Mouse (Mus musculus) neural tube, embryonic 11.5 days (tissue): ENCODE data around the gene Abhd14b. TPM values are rescaled to one million over a fixed set of nuclear protein-coding genes. Genes with fewer than 3 reads are reported as not detected.

ENCODE experiments used
- ATAC-seq: fragments of 200-750 bp; cut with Nextera tagmentation; 2 replicates; pipeline ENCODE4 v1.8.0; 2017; ENCODE audit warnings: moderate number of reproducible peaks, mild to moderate bottlenecking, moderate TSS enrichment, moderate library complexity; ENCODE audit not compliant: insufficient read depth, low FRiP score, low TSS enrichment
- DNase-seq: peaks from one replicate; pipeline ENCODE4 v3.0.0-alpha.2; 2015; ENCODE audit warnings: low spot score
- H3K27ac ChIP-seq: fragments of 300-500 bp; sonication (generic); 2 replicates; pipeline ENCODE4 v1.5.1; 2014; ENCODE audit warnings: low read depth, mild to moderate bottlenecking, low read length
- H3K27me3 ChIP-seq: fragments of 300-500 bp; sonication (generic); 2 replicates; pipeline ENCODE4 v1.6.1; 2014; ENCODE audit warnings: mild to moderate bottlenecking, low read length, mixed read lengths; ENCODE audit not compliant: control insufficient read depth, insufficient read depth
- H3K36me3 ChIP-seq: fragments of 300-500 bp; sonication (generic); 2 replicates; pipeline ENCODE4 v1.6.1; 2014; ENCODE audit warnings: mild to moderate bottlenecking, low read length, moderate library complexity, mixed read lengths; ENCODE audit not compliant: control insufficient read depth, insufficient read depth
- H3K4me1 ChIP-seq: fragments of 300-500 bp; sonication (generic); 2 replicates; pipeline ENCODE4 v1.6.1; 2014; ENCODE audit warnings: low read length, mixed read lengths; ENCODE audit not compliant: control insufficient read depth, insufficient read depth
- H3K4me2 ChIP-seq: fragments of 300-500 bp; sonication (generic); 2 replicates; pipeline ENCODE4 v1.6.1; 2014; ENCODE audit warnings: low read depth, mild to moderate bottlenecking, moderate library complexity
- H3K4me3 ChIP-seq: fragments of 300-500 bp; sonication (generic); 2 replicates; pipeline ENCODE4 v1.5.1; 2014; ENCODE audit warnings: low read depth, low read length
- H3K9ac ChIP-seq: fragments of 300-500 bp; sonication (generic); 2 replicates; pipeline ENCODE4 v1.6.1; 2014; ENCODE audit warnings: mild to moderate bottlenecking, low read length
- H3K9me3 ChIP-seq: fragments of 300-500 bp; sonication (generic); 2 replicates; pipeline ENCODE4 v1.6.1; 2016; ENCODE audit warnings: low read length; ENCODE audit not compliant: control insufficient read depth
- WGBS: fragments of 180-500 bp; shearing (Covaris S2); extraction: QIAGEN DNeasy Blood & Tissue Kit; methylation state at CpG from one replicate; pipeline ENCODE4 v1.1.7; 2014; 5-methylcytosine and 5-hydroxymethylcytosine counted together
- polyA plus RNA-seq: library from polyadenylated mRNA; unstranded; fragments of >200 nt; fragmentation: Nextera tagmentation; extraction: Ambion mirVana; gene quantifications from 2 replicates; pipeline ENCODE4 v1.2.1, GENCODE M21; 2014

The Abhd14b gene
- polyA plus RNA-seq, 1 experiment from 2014 or later: 7.3 TPM

- Histone ChIP-seq H3K4me3 (no peak overlapping the region), H3K27me3 (peaks cover 2% of the 10 kb centered on the region; the same call in 1 of the 2 replicates), H3K9me3 (no peaks in the 10 kb centered on the region), H3K27ac (no peak overlapping the region), H3K36me3 (peaks cover 19% of the 10 kb centered on the region), H3K4me1 (peaks cover 52% of the 10 kb centered on the region), H3K9ac (no peak overlapping the region), H3K4me2 (no peak overlapping the region)
- DNase-seq: no peak
- 79% methylated on average over 18 of the region's 18 CpGs for WGBS
- ATAC-seq: no peak
Measured at GRCm38 (mm10) chr9:106460401-106461025, 13.3 kb downstream of the Abhd14b start.

DNA sequence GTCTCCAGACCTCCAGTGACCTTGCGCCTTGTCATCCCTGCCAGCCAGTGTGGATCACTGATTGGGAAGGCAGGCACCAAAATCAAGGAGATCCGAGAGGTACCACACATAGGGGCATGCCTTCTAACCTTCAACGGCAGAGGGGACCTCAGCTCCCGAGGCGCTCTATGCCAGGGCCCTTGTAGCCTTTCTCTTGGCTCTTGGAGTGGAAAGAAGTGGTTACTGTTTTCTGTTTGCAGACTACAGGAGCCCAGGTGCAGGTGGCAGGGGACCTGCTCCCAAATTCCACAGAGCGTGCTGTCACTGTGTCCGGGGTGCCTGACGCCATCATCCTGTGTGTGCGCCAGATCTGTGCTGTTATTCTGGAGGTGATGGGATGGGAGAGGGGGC lies 13.8 kb downstream of the Abhd14b start:
- peaks cover 19% of the 10 kb centered on the region for H3K36me3 ChIP-seq
- peaks cover 51% of the 10 kb centered on the region for H3K4me1 ChIP-seq
- ATAC-seq: no peak
- DNase-seq: no peak
- no peak overlapping the region for H3K4me2 ChIP-seq
- no peak overlapping the region for H3K4me3 ChIP-seq
- no peak overlapping the region for H3K27ac ChIP-seq
- WGBS: 90% methylated on average over 9 of the region's 9 CpGs
- H3K9ac ChIP-seq: no peak overlapping the region
- H3K27me3 ChIP-seq: peaks cover 2% of the 10 kb centered on the region; the same call in 1 of the 2 replicates
- no peaks in the 10 kb centered on the region for H3K9me3 ChIP-seq

GRCm38 (mm10) chr9:106461641-106462429 lies 14.6 kb downstream of the Abhd14b start:
- H3K4me3 ChIP-seq: no peak overlapping the region; the same call in 1 of the 2 replicates
- no peak overlapping the region for H3K4me2 ChIP-seq
- H3K9ac ChIP-seq: no peak overlapping the region
- no peak for ATAC-seq
- 85% methylated on average over 16 of the region's 16 CpGs for WGBS
- H3K27me3 ChIP-seq: peaks cover 2% of the 10 kb centered on the region; the same call in 1 of the 2 replicates
- peaks cover 43% of the 10 kb centered on the region for H3K4me1 ChIP-seq
- H3K27ac ChIP-seq: no peak overlapping the region
- no peak for DNase-seq
- H3K36me3 ChIP-seq: peaks cover 19% of the 10 kb centered on the region
- H3K9me3 ChIP-seq: no peaks in the 10 kb centered on the region

DNA sequence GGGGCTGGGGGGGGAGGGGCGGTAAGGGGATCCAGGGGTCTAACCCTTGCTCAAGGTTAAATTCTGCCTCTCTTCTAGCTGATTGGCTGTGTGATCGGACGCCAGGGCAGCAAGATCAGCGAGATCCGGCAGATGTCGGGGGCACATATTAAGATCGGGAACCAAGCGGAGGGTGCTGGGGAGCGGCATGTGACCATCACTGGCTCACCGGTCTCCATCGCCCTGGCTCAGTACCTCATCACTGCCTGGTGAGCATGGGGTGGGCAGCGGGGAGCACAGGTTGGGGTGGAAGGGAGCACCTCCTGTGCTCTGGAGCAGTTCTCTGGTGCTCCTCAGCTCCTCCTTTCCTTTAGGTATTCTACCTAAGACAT lies 15.2 kb downstream of the Abhd14b start:
- no peak for DNase-seq
- WGBS: 94% methylated on average over 12 of the region's 12 CpGs
- H3K27me3 ChIP-seq: peaks cover 2% of the 10 kb centered on the region; the same call in 1 of the 2 replicates
- no peak overlapping the region for H3K4me2 ChIP-seq
- peaks cover 19% of the 10 kb centered on the region for H3K36me3 ChIP-seq
- H3K9ac ChIP-seq: no peak overlapping the region
- no peaks in the 10 kb centered on the region for H3K9me3 ChIP-seq
- ATAC-seq: no peak
- peaks cover 37% of the 10 kb centered on the region for H3K4me1 ChIP-seq
- no peak overlapping the region for H3K27ac ChIP-seq
- H3K4me3 ChIP-seq: peak overlapping the region; percentile 2; the same call in 1 of the 2 replicates

GRCm38 (mm10) chr9:106463122-106464063 lies 16.1 kb downstream of the Abhd14b start:
- Histone ChIP-seq H3K27me3 (peaks cover 2% of the 10 kb centered on the region; the same call in 1 of the 2 replicates), H3K4me1 (peaks cover 28% of the 10 kb centered on the region), H3K4me2 (no peak overlapping the region), H3K4me3 (no peak overlapping the region), H3K9me3 (no peaks in the 10 kb centered on the region), H3K9ac (no peak overlapping the region), H3K36me3 (peaks cover 19% of the 10 kb centered on the region), H3K27ac (no peak overlapping the region)
- WGBS: 86% methylated on average over 20 of the region's 21 CpGs
- ATAC-seq (no peak), DNase-seq (no peak)

DNA sequence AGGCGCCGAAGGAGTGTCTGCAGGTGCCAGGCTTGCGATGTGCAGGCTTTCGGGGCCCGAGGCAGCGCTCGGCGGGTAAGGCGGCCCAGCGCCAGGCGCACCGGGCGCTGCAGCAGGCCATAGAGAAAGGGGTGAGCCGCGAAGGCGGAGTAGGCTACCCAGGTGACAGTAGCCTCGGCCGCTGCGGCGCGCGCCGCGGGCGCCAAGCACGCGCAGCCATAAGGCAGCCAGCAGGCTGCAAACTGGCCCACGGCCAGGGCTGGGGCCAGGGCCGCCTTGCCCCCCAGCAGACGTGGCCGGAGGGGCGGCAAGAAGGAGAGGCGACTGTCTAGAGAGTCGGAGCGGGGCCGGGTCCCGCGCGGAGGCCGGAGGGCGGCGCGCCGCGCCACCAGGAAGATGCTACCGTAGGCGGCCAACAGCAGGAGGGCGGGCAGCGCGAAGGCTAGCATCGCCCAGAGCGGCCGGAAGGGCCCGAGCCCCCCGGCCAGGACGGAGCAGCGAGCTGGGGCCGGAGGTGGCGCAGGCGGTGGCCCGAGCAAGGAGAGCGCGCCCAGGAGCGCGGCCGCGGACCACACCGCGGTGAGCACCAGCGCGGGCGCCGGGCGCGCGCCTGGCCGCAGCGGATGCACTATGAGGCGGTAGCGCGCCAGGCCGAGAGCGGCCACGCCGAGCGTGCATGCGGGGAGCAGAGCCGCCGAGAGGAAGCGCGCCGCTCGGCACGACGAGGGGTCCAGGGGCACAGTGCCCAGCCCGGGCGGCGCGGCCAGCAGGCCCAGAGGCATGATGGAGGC lies 17.7 kb downstream of the Abhd14b start:
- H3K9ac ChIP-seq: peak overlapping the region; percentile 63
- H3K4me3 ChIP-seq: peak overlapping the region; percentile 43
- H3K36me3 ChIP-seq: peaks cover 19% of the 10 kb centered on the region
- DNase-seq: peak; percentile 81
- H3K4me1 ChIP-seq: peaks cover 23% of the 10 kb centered on the region
- no peaks in the 10 kb centered on the region for H3K9me3 ChIP-seq
- peak; percentile 54 for ATAC-seq
- peak overlapping the region; percentile 62 for H3K27ac ChIP-seq
- peaks cover 2% of the 10 kb centered on the region; the same call in 1 of the 2 replicates for H3K27me3 ChIP-seq
- peak overlapping the region; percentile 93 for H3K4me2 ChIP-seq
- 1% methylated on average over 98 of the region's 99 CpGs for WGBS

DNA sequence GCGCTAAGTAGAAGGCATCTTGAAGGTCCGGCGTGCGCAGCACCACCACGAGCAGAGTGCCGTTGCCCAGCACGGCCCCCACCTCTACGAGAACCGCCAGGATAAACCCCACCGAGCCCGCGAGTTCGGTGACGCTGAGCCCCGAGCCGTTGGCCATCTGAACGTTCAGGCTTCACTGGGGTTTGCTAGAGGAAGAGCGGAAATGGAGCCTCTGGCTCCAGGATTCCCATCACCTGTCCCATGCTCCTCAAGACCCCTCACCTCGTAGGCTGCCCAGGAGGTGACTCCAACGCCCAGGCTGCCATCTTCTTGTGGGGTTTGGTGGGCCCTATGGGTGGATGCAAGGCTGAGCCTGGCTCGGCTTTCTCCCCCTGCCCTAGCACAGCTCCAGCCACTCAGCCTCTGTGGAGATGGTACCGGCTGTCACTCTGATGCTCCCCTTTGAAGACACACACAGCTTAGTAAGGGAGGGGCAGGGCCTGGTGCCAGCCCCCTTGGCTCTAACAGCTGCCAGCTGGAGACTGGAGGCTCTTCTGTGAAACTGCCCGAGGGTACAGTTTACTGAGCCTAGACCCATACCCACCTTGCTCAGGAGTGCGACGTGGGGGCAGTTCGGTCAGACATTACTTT lies 18.4 kb downstream of the Abhd14b start, which contains the start of gene Gpr62:
Gene Gpr62 (minus strand): TSS at position 368 of the 630 bp plus-strand sequence.
- Histone ChIP-seq H3K9ac (peak within 1 kb of the TSS; percentile 63), H3K27me3 (peaks cover 2% of the 10 kb centered on the region; the same call in 1 of the 2 replicates), H3K4me1 (peaks cover 23% of the 10 kb centered on the region), H3K9me3 (no peaks in the 10 kb centered on the region), H3K36me3 (peaks cover 15% of the 10 kb centered on the region), H3K4me2 (peak within 1 kb of the TSS; percentile 93), H3K4me3 (peak within 1 kb of the TSS; percentile 43), H3K27ac (peak within 1 kb of the TSS; percentile 62)
- ATAC-seq: no peak; the same call in 1 of the 2 replicates
- DNase-seq: no peak
- WGBS: 30% methylated on average over 26 of the region's 26 CpGs
